Mouse (Mus musculus): ENCODE results near the gene Nprl2. TPM values are rescaled to one million over a fixed set of nuclear protein-coding genes. Genes with fewer than 3 reads are reported as not detected.
"Not testable (repeated sequence)": the region's sequence is repeated elsewhere in the genome, so short reads cannot be mapped to it uniquely, and the experiment has no call there.

Gene Nprl2
- total RNA-seq, 2 experiments from 2014 or later = 17.5 to 18.5 TPM

DNA sequence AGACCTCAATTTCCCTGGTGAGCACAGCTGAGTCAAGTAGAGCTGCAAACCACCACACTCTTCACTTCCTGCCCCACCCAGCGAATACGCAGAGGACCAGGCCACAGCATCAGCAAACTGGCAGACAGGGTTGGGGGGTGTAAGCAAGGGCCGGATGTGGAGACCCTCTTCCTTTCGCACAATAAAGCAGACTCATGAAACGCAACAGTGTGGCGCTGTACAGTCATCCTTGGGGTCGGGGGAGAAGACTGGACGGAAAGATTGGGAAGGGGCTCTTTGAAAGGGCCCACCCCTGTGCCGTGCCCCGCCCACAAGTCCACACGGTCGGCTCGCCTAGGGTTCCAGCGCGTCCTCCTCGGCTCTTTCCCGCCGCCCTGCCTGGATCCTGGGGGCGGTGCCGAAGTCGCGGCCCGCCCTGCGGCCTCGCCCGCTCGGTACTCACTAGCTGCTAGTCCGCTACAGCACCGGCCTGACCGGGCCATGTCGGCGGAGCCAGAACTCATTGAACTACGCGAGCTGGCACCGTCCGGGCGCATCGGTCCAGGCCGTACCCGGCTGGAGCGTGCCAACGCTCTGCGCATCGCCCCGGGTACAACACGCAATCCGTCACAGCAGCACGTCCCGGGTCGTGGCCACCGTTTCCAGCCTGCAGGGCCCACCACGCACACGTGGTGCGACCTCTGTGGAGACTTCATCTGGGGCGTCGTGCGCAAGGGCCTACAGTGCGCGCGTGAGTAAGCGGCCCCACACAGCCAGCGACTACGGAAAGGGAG lies 9.3 kb downstream of the Nprl2 start, which contains the start of gene Rassf1:
Rassf1 (plus strand) TSS at position 439 of the 773 bp plus-strand sequence.
- peak; percentile 71 to 76 for DNase-seq

DNA sequence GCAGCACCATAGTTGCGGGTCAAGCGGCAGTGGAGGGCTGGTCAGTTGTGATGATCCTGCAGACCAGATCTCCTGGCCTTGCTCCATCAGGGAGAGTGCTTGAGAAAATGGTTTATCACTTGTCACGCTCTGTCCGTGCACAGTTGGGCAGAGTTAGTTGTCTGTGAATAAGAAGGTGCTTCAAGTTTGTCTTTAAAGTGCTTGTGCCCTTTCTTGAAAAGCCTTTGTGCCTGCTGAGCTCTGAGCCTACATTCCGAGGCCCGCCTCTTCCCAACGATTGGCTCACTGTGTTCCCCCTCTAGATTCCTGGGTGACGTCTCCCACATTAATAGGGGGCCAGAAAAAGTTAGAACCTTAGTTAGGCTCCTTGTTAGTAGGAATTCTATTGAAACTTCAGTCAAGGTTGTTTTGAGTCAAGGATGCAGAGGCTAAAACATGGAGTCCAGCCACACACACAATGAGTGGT lies 9.9 kb downstream of the Nprl2 start:
- no peak for DNase-seq
- intact Hi-C loops (cut with DNase I) = no loop called here

More for the DNA sequence above, 9.3 kb downstream of the Nprl2 start, which contains the start of gene Rassf1:
- intact Hi-C loops (cut with DNase I) = no loop called here

DNA sequence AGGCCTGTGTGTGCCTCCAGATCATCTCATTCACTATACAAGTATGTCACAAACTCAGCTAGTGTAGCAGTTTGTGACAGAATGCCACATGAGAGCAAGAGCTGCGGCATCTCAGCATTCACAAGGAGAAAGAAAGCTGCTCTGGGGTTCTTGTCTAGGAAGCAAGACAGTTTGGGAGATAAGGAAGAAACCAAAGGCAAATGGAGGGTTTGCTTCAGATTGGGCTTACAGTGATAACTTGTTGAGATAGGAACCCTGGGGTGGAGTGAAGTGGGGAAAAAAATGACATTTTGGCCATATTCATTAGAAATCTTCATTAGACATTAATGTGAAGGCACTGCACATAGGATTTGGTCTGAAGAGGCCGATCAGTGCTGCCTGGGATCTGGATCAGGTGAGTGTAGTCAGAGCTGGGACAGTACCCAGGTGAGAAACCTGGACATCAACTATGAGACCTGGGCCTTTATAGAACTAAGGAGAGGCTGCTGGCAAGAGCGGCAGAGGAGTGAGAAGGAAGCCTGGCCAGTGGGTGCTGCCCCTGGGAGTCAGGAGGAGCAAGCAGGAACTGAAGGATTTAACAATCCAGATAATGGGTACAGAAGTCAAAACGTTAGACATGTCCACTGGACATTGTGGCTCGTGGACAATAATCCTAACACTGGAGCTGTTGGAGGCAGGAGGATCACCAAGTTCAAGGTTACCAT lies 10.8 kb downstream of the Nprl2 start:
- no peak for DNase-seq
- intact Hi-C loops (cut with DNase I) = no loop called here

DNA sequence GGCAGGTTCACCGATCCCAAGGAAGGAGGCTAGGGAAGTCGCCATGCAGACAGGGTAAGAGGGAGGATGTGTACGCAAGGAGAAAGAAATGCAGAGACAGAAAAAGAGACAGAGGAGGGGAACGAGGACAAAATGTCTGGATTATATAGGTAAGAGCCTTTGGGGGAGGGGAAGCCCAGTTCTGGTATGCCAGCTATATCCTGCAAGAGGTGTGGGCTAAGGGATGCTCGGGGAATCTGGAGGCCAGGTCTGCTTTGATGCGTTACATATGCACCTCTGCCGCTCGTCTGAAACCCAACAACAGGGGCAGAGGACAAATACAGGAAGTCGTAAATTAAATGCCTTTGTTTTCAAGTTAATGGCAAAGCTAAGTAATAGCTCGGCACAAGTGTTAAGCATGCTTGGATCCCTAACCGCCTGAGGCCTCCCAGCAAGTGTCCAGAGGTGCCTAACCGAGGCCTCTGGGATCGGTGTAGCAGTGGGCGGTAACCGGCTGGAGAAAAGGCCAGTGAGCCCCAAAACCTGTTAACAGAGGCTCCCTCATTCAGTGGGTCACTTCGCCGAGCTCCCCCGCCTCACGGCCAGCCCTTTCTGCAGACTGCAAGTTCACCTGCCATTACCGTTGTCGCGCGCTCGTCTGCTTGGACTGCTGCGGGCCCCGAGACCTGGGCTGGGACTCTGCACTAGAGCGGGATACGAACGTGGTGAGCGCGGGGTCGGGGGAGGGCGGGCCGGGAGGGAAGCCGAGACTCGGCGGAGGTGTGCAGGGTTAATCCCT lies 11.7 kb downstream of the Nprl2 start:
- no peak for DNase-seq
- intact Hi-C loops (cut with DNase I) = no loop called here

DNA sequence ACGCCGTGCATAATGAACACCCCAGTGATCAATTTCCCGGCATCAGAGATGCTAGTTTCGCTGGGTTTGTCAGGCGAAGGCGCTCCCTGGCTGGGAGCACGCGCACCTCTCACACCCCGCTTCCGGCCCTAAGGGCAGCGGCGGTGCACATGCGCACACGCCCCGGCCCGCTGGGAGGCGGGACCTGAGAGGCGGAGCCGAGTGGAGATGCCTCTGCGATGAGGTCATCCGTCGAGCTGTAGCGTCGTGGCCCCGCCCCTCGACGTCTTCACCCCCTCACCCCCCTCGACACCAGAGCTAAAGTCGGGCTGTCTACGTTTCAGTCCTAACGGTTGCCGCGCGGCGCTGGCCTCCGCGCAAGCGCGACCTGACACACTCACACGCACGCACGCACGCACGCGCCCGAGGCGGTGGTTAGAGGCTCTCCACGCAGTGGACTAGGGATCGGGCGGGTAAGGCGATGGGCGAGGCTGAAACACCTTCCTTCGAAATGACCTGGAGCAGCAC lies 12.3 kb downstream of the Nprl2 start:
- intact Hi-C loops (cut with DNase I) = no loop called here

DNA sequence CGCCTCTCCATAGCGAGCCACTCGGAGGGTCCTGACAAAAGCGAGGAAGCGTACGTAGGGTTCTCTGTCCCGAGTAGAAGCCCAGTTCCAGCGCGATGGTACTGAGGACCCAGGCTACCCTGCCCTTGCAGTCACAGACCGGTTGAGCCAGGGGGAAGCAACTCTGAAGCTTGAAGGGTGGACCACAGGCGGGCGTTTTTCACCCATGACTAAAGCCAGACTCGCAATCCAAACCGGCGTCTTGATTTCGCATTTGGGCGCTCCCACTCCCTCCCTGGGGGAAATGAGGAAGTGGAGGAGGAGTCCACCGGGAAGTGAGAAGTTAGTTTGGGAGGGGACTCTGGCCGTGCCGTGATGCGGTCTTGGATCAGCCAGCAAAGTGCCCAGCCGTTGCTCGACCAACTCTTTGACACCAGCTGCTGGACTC lies 13.0 kb downstream of the Nprl2 start:
- intact Hi-C loops (cut with DNase I) = no loop called here
- peak; percentile 71 to 81 for DNase-seq

More for the DNA sequence above, 12.3 kb downstream of the Nprl2 start:
- DNase-seq = peak; percentile 91

DNA sequence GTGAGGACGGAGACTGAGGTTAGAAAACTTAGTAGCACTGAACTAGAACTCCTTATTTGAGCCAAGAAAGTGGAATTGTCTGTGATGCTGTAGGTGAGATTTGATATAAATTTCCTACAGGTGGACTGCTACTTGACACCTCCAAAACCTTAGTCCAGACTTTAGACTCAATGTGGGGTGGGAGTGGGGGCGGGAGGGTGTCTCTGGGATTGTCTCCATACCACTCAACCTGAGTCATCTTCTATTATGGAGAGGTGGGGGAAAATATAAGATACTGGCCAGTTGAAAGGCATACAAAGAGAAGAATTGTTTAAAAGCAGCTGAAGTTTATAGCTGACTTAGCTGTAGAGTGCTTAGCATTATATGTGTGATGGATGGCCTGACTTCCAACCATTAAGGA lies 13.7 kb downstream of the Nprl2 start:
- intact Hi-C loops (cut with DNase I) = no loop called here
- no peak for DNase-seq

DNA sequence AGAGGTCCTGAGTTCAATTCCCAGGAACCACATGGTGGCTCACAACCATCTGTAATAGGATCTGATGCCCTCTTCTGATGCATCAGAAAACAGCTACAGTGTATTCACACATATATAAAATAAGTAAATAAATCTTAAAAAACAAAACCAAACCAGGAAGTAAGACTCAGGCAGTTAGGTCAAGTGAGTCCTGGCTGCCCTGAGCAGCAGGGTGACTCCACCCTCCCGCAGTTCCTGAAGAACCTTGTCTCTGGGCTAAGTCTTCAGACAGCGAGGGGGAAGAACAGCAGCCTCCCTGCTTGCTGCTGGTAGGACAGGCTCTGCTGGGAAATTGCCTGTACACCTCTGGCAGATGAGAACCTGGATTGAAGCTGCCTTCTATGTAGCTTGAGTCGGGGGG lies 14.3 kb downstream of the Nprl2 start:
- no peak for DNase-seq
- intact Hi-C loops (cut with DNase I) = no loop called here

DNA sequence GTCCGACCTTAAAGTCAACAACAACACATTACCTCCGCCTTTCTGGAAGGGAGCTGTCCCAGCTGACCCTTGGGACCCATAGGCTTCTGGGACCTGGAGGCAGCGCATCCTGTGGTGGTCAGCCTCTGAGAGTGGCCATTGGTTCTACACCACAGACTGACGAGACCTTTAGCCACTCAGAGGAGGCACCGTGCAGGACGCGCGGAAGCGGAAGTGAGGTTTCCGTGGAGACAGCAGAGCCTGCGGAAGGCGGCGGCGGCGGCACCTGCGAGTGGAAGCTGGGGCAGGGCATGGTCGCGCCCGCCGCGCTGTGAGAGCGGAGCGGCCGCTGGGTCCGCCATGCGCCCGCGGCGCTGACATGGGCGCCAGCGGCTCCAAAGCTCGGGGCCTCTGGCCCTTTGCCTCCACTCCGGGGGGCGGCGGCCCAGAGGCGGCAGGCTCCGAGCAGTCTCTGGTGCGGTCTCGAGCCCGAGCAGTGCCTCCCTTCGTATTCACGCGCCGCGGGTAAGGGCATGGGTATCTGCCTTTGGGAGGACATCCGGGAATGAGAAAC lies 21.1 kb downstream of the Nprl2 start, which contains the start of gene Tusc2:
Tusc2 (plus strand) TSS at position 227 of the 553 bp plus-strand sequence.
- DNase-seq = peak; percentile 92 to 93
- intact Hi-C loops (cut with DNase I) = no loop called here

DNA sequence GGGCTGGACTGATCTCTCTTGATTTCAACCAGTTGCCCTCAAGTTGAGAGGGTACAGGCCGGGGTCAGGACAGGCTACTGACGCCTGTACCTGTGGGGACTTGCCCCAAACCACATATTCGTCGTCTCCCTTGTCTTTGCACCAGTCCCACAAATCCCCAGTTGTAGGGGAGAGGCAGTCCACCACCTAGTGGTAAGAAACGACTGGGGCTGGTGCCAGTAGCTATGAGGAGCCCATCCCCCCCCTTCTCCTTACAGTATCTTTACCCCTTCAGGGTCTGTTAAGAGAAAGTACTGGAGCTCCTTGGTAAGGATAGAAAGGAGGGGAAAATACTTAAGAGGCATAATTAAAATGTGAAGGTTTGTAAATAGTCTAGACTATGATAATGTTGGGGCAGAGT lies 23.5 kb downstream of the Nprl2 start:
- not testable (repeated sequence) for DNase-seq
- intact Hi-C loops (cut with DNase I) = loop anchor here (5.0 kb wide), 1 partner anchor 67 kb away; no protein-coding TSS in a partner anchor

DNA sequence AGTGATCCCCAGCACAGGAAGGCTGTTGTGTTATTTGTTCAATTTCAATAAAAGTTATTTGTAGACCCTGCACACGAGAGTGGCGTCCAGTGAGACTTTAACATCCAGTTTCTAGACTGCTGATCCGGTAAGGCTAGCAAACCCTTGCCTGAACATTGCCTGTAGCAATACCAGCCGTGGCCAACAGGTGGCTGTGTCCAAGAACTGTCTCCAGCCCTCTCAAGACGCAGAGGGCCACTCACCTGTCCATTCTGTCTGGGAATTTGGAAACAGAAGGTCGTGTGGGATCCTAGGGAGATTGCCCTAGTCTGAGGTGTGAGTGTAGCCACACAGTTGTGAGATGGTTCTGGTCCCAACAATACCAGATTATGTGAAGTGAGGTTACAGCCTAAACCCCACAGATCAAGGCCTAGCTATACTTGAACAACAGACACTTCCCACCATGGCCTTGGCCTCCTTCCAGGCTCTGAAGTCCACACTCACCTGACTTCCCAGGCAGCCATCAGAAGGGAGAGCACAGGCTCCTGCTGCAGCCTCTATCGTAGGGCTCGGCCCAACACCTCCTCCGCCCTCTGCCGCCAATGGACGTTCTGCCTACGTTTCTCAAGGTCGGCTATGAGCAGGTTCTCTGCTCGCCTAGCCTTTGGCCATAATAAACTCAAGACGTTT lies 24.1 kb downstream of the Nprl2 start:
- peak; percentile 86 to 93 for DNase-seq
- intact Hi-C loops (cut with DNase I) = loop anchor here (5.0 kb wide), 1 partner anchor 66 kb away; no protein-coding TSS in a partner anchor

DNA sequence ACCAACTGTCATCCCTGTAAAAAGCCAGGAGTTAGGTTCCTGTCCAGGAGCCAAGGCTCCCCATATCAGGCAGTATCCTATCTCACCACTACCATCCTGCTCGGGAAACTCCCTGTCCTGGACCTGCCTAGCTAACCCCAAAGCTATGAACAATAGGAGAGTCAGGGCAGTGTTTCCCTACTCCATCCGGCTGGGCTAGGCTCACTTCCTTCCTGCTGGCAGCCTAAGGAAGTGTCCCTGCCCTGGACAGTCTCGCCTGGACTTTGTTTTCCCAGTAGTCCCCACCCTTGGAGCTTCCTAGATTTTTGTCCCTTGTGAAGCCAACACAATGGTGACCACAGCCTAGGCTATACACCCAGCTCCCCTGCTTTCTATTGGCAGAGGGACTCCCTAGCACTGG lies 24.8 kb downstream of the Nprl2 start:
- DNase-seq = peak; percentile 61 to 62

DNA sequence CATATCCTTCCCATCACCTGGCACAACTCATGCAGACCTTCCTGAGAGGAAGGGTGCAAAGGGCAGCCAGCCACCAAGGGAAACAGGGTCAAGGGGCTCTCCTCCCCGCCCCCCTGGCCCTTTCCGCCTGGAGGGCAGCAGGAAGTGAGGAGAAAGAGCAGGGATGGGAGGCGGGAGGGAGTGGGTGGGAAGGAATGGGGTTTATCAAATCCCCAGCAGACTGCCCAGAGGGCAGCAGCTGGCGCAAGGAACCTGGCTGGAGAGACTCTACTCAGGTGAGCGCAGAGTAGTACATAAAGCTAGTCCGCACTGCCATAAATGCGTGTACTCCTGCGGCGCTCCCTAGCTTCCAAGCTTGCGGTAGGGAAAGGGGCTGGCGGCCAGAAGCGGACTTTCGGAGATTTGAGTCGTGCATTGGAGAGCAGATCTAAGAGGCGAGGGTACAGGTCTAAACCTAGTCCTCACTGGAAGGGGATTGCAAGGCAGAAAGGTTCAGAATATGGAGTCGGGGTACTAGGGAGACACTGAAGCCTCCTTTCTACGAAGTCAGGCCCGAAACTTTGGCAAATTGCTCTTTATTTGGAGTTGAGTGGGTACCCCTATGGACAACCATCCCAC lies 25.8 kb downstream of the Nprl2 start, which contains the start of gene Hyal2:
Hyal2 (plus strand) TSS at position 244 of the 618 bp plus-strand sequence.
- DNase-seq = peak in 1 of 2 experiments; percentile 53
- intact Hi-C loops (cut with DNase I) = loop anchor here (5.0 kb wide), 1 partner anchor 64 kb away; no protein-coding TSS in a partner anchor

More for the DNA sequence above, 24.8 kb downstream of the Nprl2 start:
- intact Hi-C loops (cut with DNase I) = loop anchor here (5.0 kb wide), 1 partner anchor 65 kb away; no protein-coding TSS in a partner anchor

DNA sequence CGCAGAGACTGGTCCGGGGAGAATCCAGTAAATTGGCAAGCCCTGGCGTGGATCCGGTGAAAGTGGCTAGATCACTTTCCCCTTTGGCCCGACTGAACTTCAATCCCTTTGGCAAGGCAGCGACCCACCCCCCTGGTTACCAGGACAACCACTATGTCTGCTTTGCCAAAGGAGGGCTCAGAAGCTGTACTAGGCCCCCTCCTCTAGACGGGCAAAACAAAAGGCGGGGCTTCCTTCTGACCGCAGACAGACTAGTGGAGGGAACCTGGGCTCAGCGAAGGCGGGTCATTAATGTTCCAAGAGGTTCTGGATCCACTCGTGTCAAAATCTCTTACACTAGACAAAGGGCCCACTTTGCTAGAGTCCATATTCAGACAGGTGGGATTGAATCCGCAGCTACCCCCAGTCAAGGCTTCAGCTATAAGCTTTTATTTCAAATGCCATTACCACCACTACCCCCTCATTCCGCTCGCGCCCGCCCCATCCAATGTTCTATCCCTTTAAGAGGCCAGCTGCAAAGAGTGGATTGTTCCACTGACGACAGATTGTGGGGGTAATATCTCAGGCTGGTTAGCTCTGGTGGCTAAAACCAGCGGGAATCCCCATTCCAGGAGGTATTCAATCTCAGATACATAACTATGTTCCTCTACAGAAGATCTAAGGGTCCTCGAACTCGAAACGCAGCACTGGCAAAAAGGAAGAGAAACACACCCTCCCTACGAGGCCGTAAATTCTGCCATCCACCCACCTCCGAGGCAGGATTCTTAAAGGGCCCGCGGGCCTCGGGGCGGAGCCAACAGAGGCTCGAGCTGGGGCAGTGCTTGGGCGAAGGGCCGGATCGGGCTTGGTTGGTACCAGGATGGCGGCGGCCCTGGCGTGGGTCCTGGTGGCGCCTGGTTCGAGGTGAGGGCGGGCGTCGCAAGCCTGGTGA lies 26.6 kb downstream of the Nprl2 start:
- intact Hi-C loops (cut with DNase I) = loop anchor here (1.0 to 5.0 kb wide), 2 partner anchors 12 to 64 kb away; partner anchors contain the start of gene Hyal3

DNA sequence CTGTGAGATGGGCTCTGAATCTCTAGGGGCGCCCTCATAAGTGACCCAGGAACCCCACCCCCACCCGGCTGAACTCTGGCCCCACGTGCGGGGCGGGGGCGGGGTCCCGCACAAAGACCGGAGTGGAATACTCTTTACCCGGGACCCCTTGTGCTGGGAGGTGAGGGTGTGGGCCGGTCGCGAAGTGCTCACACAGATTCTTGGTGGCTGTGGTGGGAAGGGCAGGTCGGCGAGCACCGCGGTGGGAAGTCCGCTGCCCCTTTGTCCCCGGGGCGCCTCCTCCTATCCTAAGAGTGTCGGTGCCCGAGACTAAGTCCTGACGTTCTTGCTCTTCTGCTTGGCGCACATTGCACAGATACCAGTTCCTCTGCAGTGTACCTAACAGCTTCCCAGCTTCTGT lies 27.2 kb downstream of the Nprl2 start:
- no peak for DNase-seq
- intact Hi-C loops (cut with DNase I) = loop anchor here (1.0 to 5.0 kb wide), 2 partner anchors 11 to 63 kb away; partner anchors contain the start of gene Hyal3

More for the DNA sequence above, 26.6 kb downstream of the Nprl2 start:
- peak; percentile 83 to 90 for DNase-seq

DNA sequence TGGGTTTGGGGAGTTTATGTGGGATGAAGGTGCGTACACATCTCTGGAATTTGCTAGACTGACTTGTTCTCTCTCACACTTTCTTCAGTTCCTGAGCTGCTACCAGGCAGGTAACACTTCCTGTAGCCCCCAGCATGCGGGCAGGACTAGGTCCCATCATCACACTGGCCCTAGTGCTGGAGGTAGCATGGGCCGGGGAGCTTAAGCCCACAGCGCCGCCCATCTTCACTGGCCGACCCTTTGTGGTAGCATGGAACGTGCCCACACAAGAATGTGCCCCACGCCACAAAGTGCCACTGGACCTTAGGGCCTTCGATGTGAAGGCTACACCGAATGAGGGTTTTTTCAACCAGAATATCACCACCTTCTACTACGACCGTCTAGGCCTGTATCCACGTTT lies 28.0 kb downstream of the Nprl2 start:
- intact Hi-C loops (cut with DNase I) = no loop called here
- DNase-seq = no peak

DNA sequence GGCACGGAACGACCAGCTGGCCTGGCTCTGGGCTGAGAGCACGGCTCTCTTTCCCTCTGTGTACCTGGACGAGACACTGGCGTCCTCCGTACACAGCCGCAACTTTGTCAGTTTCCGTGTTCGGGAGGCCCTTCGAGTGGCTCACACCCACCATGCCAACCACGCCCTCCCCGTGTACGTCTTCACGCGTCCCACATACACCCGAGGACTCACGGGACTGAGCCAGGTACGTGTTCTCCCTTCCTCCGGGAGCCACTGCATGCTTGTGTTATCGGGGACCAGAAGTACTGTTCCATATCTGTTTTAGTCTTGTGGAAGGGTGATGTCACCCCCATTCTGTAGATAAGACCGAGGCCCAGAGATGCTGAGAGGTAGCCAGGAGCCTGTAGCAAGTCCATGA lies 28.8 kb downstream of the Nprl2 start:
- DNase-seq = no peak
- intact Hi-C loops (cut with DNase I) = no loop called here
